Mouse (Mus musculus): ENCODE measurements around the gene Gm10697.
"Not testable (repeated sequence)": the region's sequence is repeated elsewhere in the genome, so short reads cannot be mapped to it uniquely, and the experiment has no call there.

Gm10697 gene

DNA sequence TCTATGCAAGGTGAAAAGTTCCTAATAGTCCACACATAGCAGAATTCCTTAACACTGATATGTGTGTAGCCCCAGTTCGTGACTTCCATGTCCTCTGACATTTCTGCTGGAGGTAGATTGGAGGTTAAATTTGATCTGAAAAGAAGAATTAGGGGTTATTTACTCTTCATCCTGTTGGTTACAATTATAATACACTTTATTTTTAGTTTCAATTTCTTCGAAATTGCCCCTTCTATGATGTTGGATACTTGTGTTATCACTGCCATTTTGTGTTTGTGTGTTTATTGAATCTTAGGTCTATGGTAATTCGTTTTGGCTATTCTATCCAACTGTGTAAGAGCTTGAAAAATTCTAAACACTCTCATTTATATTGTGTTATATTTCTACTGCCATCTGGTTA, at the start of gene Gm10697:
Gm10697 (minus strand) TSS at position 101 of the 400 bp plus-strand sequence.
- not testable (repeated sequence) for DNase-seq (ENCODE audit: low spot score)

GRCm38 (mm10) chr3:94115071-94115470, 42.6 kb upstream of the Gm10697 start:
- DNase-seq (ENCODE audit: low spot score), result not testable (repeated sequence)

GRCm38 (mm10) chr3:94054785-94055184, 17.7 kb downstream of the Gm10697 start, which contains the start of gene Gm9125:
TSS of gene Gm9125 (minus strand) at chr3:94054885.
- not testable (repeated sequence) for DNase-seq (ENCODE audit: low spot score)

GRCm38 (mm10) chr3:94049566-94050121, 22.8 kb downstream of the Gm10697 start:
- DNase-seq (ENCODE audit: low spot score), result not testable (repeated sequence)

GRCm38 (mm10) chr3:94038241-94038640, 34.2 kb downstream of the Gm10697 start:
- not testable (repeated sequence) for DNase-seq (ENCODE audit: low spot score)

DNA sequence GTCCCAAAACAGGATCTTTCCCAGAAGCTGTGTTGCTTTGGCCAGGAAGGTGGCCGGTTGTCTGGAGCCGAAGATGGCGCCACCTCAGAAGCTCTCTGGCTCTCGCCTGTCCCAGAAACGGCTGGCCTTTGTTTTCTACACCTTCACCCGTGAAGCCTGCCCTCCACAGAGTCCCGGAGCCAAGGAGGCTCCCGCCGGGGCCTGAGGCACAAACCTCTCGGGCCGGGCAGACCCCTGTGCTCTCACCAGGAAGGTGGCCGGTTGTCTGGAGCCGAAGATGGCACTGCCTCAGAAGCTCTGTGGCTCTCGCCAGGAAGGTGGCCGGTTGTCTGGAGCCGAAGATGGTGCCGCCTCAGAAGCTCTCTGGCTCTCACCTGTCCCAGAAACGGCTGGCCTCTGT, 38.0 kb downstream of the Gm10697 start:
- DNase-seq (ENCODE audit: low spot score), result not testable (repeated sequence)
